Mouse (Mus musculus): Measurements from ENCODE around the gene Klhl4.

Gene Klhl4

GRCm38 (mm10) chrX:114473782-114474731 lies at the start of gene Klhl4:
Klhl4 (plus strand) TSS chrX:114474333.
- DNase-seq (ENCODE audit: low spot score) = no peak

DNA sequence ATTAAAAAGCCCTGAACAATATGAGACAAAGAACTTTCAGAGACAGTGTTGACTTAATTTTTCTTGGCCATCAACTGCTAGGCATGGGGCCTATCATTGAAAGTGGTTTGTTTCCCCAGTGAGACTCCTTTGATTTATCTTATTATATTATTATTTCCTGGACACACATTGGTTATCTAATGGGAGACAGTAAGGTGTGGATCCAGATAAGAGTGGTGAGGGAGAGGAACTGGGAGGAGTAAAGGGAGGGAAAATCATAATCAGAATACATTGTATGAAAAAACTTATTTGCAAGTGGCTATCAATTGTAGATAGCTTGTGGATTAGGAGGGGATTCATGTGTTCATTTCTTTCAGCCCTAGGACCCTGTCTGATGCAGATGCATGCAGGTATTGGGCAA lies 10.0 kb downstream of the Klhl4 start:
- DNase-seq (ENCODE audit: low spot score) = no peak

DNA sequence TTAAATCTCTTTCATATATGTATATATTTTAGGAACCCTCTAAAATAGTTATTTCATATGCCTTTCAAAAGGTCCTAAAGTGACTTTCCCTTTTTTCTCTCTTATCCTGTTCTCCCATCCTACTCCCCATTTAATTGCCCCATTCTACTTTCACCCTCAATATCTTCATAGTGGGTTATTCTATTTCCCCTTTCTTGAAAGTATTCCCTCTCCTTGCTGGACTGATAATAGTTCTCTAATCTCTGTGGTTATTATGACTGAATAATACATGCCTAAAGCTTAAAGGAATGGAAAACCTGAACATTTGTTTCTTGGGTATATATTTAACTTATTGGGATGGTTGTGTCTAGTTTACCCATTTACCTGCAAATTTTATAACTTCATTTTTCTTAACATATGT lies 12.6 kb downstream of the Klhl4 start:
- no peak for DNase-seq (ENCODE audit: low spot score)

GRCm38 (mm10) chrX:114558141-114558540 lies 84.0 kb downstream of the Klhl4 start:
- no peak for DNase-seq (ENCODE audit: low spot score)

- no peak for DNase-seq (ENCODE audit: low spot score)
Measured at GRCm38 (mm10) chrX:114582311-114582710, 108.2 kb downstream of the Klhl4 start.

All from ovary, postnatal 36 days (tissue).